Mouse (Mus musculus): ENCODE results near the gene Olfr1002.

DNA sequence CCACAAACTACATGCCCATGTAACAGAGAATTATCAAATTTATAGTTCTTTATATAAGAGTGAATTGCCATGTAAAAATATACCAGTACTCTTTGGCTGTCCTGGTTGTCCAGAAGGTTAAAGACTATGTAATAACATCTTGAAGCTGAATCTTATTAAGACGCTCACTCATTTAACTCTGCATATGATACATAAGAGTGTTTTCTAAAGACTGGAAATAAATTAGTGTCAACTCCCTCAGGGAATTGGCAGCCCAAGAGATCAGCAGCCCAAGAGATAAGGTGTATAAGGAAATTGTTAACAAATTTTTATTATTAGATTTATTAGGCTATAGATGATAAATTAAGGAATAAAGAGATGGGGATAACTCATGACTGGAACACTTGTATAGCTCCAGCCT lies at the start of gene Olfr1002:
- TF ChIP-seq EP300 (optimal IDR thresholded peaks at IDR 0.05) (no peak), CTCF (IDR thresholded peaks at IDR 0.05; ENCODE audit: low read depth) (no peak)
